Mouse (Mus musculus): Measurements from ENCODE around the gene Iqcj.

GRCm38 (mm10) chr3:68077406-68077805 lies 185.4 kb downstream of the Iqcj start:
- TF ChIP-seq POLR2A (IDR thresholded peaks at IDR 0.05; ENCODE audit: borderline replicate concordance, extremely low read depth, low read depth, low read length) (no peak), CTCF (IDR thresholded peaks at IDR 0.05; ENCODE audit: insufficient read depth, low read length) (no peak)

All from lung, adult 2 months (tissue).